Mouse (Mus musculus) heart, embryonic 11.5 days (tissue): ENCODE results near the gene Mybpc2. TPM values are rescaled to one million over a fixed set of nuclear protein-coding genes. Genes with fewer than 3 reads are reported as not detected.
A peak's percentile ranks its signal among the peaks of the same experiment; 100 is the strongest.

Experiments used
- ATAC-seq: fragments of 200-750 bp; cut with Nextera tagmentation; replicated peaks from 2 replicates; pipeline ENCODE4 v1.8.0; 2017; ENCODE audit warnings: moderate library complexity; ENCODE audit not compliant: insufficient number of reproducible peaks, low FRiP score, low TSS enrichment
- H3K27ac ChIP-seq: fragments of 300-500 bp; sonication (generic); 2 replicates; pipeline ENCODE4 v1.5.1; 2014; ENCODE audit warnings: mild to moderate bottlenecking, low read depth, low read length
- H3K27me3 ChIP-seq: fragments of 300-500 bp; sonication (generic); 2 replicates; pipeline ENCODE4 v1.6.1; 2014; ENCODE audit warnings: mild to moderate bottlenecking, low read length, mixed read lengths; ENCODE audit not compliant: control insufficient read depth, insufficient read depth
- H3K36me3 ChIP-seq: fragments of 300-500 bp; sonication (generic); 2 replicates; pipeline ENCODE4 v1.6.1; 2014; ENCODE audit warnings: mild to moderate bottlenecking, low read length, moderate library complexity, mixed read lengths; ENCODE audit not compliant: control insufficient read depth, insufficient read depth
- H3K4me1 ChIP-seq: fragments of 300-500 bp; sonication (generic); 2 replicates; pipeline ENCODE4 v1.6.1; 2014; ENCODE audit warnings: low read length; ENCODE audit not compliant: control insufficient read depth, insufficient read depth
- H3K4me2 ChIP-seq: fragments of 300-500 bp; sonication (generic); 2 replicates; pipeline ENCODE4 v1.6.1; 2014; ENCODE audit warnings: mild to moderate bottlenecking, moderate library complexity
- H3K4me3 ChIP-seq: fragments of 300-500 bp; sonication (generic); 2 replicates; pipeline ENCODE4 v1.5.1; 2014; ENCODE audit warnings: low read depth, low read length
- H3K9ac ChIP-seq: fragments of 300-500 bp; sonication (generic); 2 replicates; pipeline ENCODE4 v1.6.1; 2014; ENCODE audit warnings: mild to moderate bottlenecking, low read depth, low read length, moderate library complexity
- H3K9me3 ChIP-seq: fragments of 300-500 bp; sonication (generic); replicated peaks from 2 replicates; pipeline ENCODE4 v1.6.1; 2016; ENCODE audit warnings: low read length; ENCODE audit not compliant: control insufficient read depth
- WGBS: fragments of 180-500 bp; shearing (Covaris S2); extraction: QIAGEN DNeasy Blood & Tissue Kit; methylation state at CpG from one replicate; pipeline ENCODE4 v1.1.7; 2014; ENCODE audit not compliant: insufficient replicate concordance; 5-methylcytosine and 5-hydroxymethylcytosine counted together
- microRNA-seq: library from miRNA; unstranded; fragments of <30 nt; microRNA quantifications from one replicate; pipeline ENCODE4, GENCODE M21; 2016; ENCODE audit warnings: borderline number of aligned reads
- polyA plus RNA-seq: library from polyadenylated mRNA; unstranded; fragments of >200 nt; fragmentation: Nextera tagmentation; extraction: Ambion mirVana; gene quantifications from 2 replicates; pipeline ENCODE4 v1.2.1, GENCODE M21; 2014

Mybpc2 gene
- polyA plus RNA-seq, 1 experiment from 2014 or later, result 0.47 TPM

- 61% methylated on average over 57 of the region's 57 CpGs for WGBS
- H3K4me1 ChIP-seq, result peaks cover 23% of the 10 kb centered on the region
- no peaks in the 10 kb centered on the region for H3K9me3 ChIP-seq
- H3K27me3 ChIP-seq, result peaks cover 46% of the 10 kb centered on the region
- H3K4me3 ChIP-seq, result no peak overlapping the region
- no peak overlapping the region for H3K9ac ChIP-seq
- no peak overlapping the region; the same call in 1 of the 2 replicates for H3K4me2 ChIP-seq
- no peaks in the 10 kb centered on the region for H3K36me3 ChIP-seq
- no peak overlapping the region for H3K27ac ChIP-seq
- no peak for ATAC-seq
These were observed 62.8 kb downstream of the Mybpc2 start for GRCm38 (mm10) chr7:44461503-44462217.

- peaks cover 46% of the 10 kb centered on the region for H3K27me3 ChIP-seq
- H3K9ac ChIP-seq, result no peak overlapping the region
- H3K9me3 ChIP-seq, result no peaks in the 10 kb centered on the region
- 73% methylated on average over 31 of the region's 31 CpGs for WGBS
- no peak overlapping the region for H3K4me3 ChIP-seq
- ATAC-seq, result no peak
- no peaks in the 10 kb centered on the region for H3K36me3 ChIP-seq
- no peak overlapping the region for H3K27ac ChIP-seq
- H3K4me1 ChIP-seq, result peaks cover 23% of the 10 kb centered on the region
- no peak overlapping the region for H3K4me2 ChIP-seq
These were observed 63.5 kb downstream of the Mybpc2 start for GRCm38 (mm10) chr7:44460767-44461502.

- WGBS, result 74% methylated on average over 6 of the region's 6 CpGs
These were observed 64.4 kb downstream of the Mybpc2 start for GRCm38 (mm10) chr7:44460067-44460466.

GRCm38 (mm10) chr7:44456302-44456701 is 68.2 kb downstream of the Mybpc2 start:
- no peak for ATAC-seq
- Histone ChIP-seq H3K4me3 (no peak overlapping the region), H3K36me3 (no peaks in the 10 kb centered on the region), H3K9ac (no peak overlapping the region), H3K4me2 (no peak overlapping the region), H3K27me3 (peaks cover 15% of the 10 kb centered on the region), H3K9me3 (no peaks in the 10 kb centered on the region), H3K27ac (no peak overlapping the region), H3K4me1 (peaks cover 8% of the 10 kb centered on the region)
- WGBS, result 78% methylated on average over 1 of the region's 1 CpGs

More at GRCm38 (mm10) chr7:44460067-44460466, 64.4 kb downstream of the Mybpc2 start:
- Histone ChIP-seq H3K4me3 (no peak overlapping the region), H3K9me3 (no peaks in the 10 kb centered on the region), H3K27ac (no peak overlapping the region), H3K4me1 (peaks cover 20% of the 10 kb centered on the region), H3K4me2 (no peak overlapping the region), H3K9ac (no peak overlapping the region), H3K27me3 (peaks cover 46% of the 10 kb centered on the region), H3K36me3 (no peaks in the 10 kb centered on the region)
- ATAC-seq, result no peak

- Histone ChIP-seq H3K4me2 (no peak overlapping the region), H3K27ac (no peak overlapping the region), H3K27me3 (no peaks in the 10 kb centered on the region), H3K4me3 (no peak overlapping the region), H3K9me3 (no peaks in the 10 kb centered on the region), H3K9ac (peak overlapping the region; percentile 28; the same call in 1 of the 2 replicates), H3K36me3 (no peaks in the 10 kb centered on the region), H3K4me1 (peaks cover 8% of the 10 kb centered on the region)
- peak; percentile 49 for ATAC-seq
- WGBS, result 15% methylated on average over 3 of the region's 3 CpGs
These were observed 71.2 kb downstream of the Mybpc2 start for GRCm38 (mm10) chr7:44453256-44453655.

Small RNAs within 50 kb of the gene (microRNA-seq; reads per million reads assigned to microRNA genes)
- gene Mir7052 (3.0 reads per million, percentile 31 among the genes with 10 or more reads in this experiment), gene Mir7053 (0.61 reads per million)

Other genes with a start within 250 kb of the Mybpc2 start
- gene Clec11a, start 217.8 kb downstream of the Mybpc2 start, polyA plus RNA-seq, result 0.65 and 0.84 TPM in 2 replicates
- 1.1 and 1.3 TPM in 2 replicates for gene Shank1, start 214.4 kb downstream of the Mybpc2 start, polyA plus RNA-seq
- 0.32 and 0.59 TPM in 2 replicates for gene Syt3, start 140.6 kb downstream of the Mybpc2 start, polyA plus RNA-seq
- gene 1700008O03Rik, start 138.8 kb downstream of the Mybpc2 start, polyA plus RNA-seq, result 0.65 and 1.0 TPM in 2 replicates
- gene Lrrc4b, start 95.6 kb downstream of the Mybpc2 start, polyA plus RNA-seq, result 2.4 and 3.5 TPM in 2 replicates
- gene Aspdh, start 59.3 kb downstream of the Mybpc2 start, polyA plus RNA-seq, result 1.3 and 1.5 TPM in 2 replicates
- 169 and 181 TPM in 2 replicates for gene Josd2, start 56.7 kb downstream of the Mybpc2 start, polyA plus RNA-seq
- gene Emc10, start 28.1 kb downstream of the Mybpc2 start, polyA plus RNA-seq, result 75.1 and 87.1 TPM in 2 replicates
- gene Fam71e1, start 28.1 kb downstream of the Mybpc2 start, polyA plus RNA-seq, result 8.9 and 10.6 TPM in 2 replicates
- not detected in 2 replicates for gene Spib, start 7.4 kb upstream of the Mybpc2 start, polyA plus RNA-seq
- gene Pold1, start 24.2 kb upstream of the Mybpc2 start, polyA plus RNA-seq, result 40.1 and 43.1 TPM in 2 replicates
- gene Nr1h2, start 29.3 kb upstream of the Mybpc2 start, polyA plus RNA-seq, result 48.5 and 53.4 TPM in 2 replicates
- gene Napsa, start 47.7 kb upstream of the Mybpc2 start, polyA plus RNA-seq, result 0.70 TPM in 1 of 2 replicates, not detected in the other
- gene Kcnc3, start 66.0 kb upstream of the Mybpc2 start, polyA plus RNA-seq, result 0.07 and 0.23 TPM in 2 replicates
- gene Myh14, start 146.2 kb upstream of the Mybpc2 start, polyA plus RNA-seq, result 0.31 and 0.56 TPM in 2 replicates
- not detected in 2 replicates for gene Izumo2, start 184.1 kb upstream of the Mybpc2 start, polyA plus RNA-seq
- gene Vrk3, start 223.8 kb upstream of the Mybpc2 start, polyA plus RNA-seq, result 30.6 and 34.1 TPM in 2 replicates
- 0.58 and 1.2 TPM in 2 replicates for gene Zfp473, start 226.4 kb upstream of the Mybpc2 start, polyA plus RNA-seq